Mouse (Mus musculus): Measurements from ENCODE around the gene Trim38.

Trim38 gene

DNA sequence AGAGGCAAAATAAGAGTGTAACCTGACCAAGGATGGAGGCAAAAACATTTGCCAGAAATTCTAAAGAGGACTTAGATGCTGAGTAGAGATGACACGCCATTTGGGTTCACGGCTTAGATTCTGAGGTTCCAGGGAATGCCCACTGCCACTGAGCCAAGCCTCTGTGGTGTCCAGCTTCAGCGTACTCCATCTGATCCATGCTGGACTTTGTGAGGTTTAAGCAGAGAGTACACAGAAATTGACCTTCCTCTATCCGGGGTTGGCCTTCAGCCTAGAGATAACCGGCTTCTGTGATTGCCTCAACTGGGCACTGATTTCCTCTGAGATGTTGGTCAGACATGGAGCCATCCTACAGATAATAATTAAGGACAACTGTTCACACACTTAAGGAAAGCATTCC lies 66.9 kb downstream of the Trim38 start:
- DNase-seq (ENCODE audit: low read depth): no peak

DNA sequence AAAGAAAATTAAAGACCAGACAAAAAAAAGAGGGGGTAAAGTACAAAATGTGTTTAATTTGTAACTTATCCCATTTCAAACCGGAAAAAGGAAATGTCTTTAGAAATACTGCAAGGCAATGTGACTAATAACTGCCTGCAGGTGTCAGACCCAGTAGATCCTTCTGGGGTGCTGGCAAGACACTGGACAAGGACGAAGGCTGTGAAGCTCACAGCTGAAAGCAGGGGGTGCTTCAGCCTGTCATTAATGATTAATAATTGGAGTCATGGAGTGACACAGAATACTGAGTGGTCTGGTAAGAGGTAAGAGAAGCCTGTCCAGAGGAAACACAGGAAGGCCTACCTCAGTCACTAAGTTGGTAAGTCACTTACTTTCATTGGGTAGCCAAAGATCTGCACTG lies 69.6 kb downstream of the Trim38 start, which contains the start of gene Slc17a3:
Slc17a3 (plus strand) TSS at position 127 of the 400 bp plus-strand sequence.
- DNase-seq (ENCODE audit: low read depth): no peak

Measured in c-Kit-positive CD71-negative TER-119-negative erythroid progenitor cells, embryonic 14.5 days (primary cell).